Mouse (Mus musculus) megakaryocyte, embryonic 14.5 days (primary cell): ENCODE measurements around the gene Lhfp.

ENCODE experiments used
- FLI1 ChIP-seq: IDR thresholded peaks from 2 replicates; pipeline ENCODE4 v1.6.1; 2012; ENCODE audit warnings: low read length, inconsistent platforms, mixed read lengths
- GATA1 ChIP-seq: IDR thresholded peaks from 3 replicates; pipeline ENCODE4 v1.6.1; 2012; ENCODE audit warnings: mixed read lengths, low read length, inconsistent platforms, borderline replicate concordance

GRCm38 (mm10) chr3:53193441-53193840 is 152.1 kb downstream of the Lhfp start:
- no peak for TF ChIP-seq GATA1
- no peak for TF ChIP-seq FLI1
